In the genomic region with DNA sequence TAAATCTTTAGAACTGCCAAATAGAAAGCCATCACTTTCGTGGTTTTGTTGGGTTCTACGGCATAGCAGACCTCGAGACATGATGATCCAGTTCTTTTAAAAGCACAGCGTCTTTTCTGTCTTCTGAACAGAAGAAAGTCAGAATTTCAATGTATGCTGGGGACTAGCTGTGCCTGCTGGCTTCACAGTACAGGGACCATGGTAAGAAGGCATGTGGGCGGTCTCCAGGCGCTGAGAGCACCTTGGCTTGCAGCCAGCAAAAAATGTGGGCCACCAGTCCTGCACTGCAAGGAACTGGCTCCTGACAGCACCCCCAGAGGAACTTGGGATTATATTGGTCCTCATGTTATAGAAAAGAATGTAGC, we compare ENCODE assay signal across 12 mouse cellular contexts. TPM values are rescaled to one million over a fixed set of nuclear protein-coding genes. Genes with fewer than 3 reads are reported as not detected.
DNase-seq lines count a peak whose midpoint lies in the region; ATAC-seq lines count a peak whose summit lies in the region.
"Had no signal": no experiment of that assay in that cellular context is flagged by ENCODE, and none has a peak within 500 bp of the region (broad histone marks: within the 10 kb centered on the region; RNA-seq: fewer than 3 reads in every experiment).

No protein-coding gene starts in this region.

- no peak overlapping the region for H3K4me3 ChIP-seq in forebrain, embryonic 10.5 days
- no peak overlapping the region for H3K4me3 ChIP-seq in forebrain, embryonic 11.5 days (ENCODE audit: low read depth, low read length)
- no peak overlapping the region for H3K4me3 ChIP-seq in forebrain, embryonic 14.5 days (ENCODE audit: low read depth, low read length)

- no peak for DNase-seq in forebrain, embryonic 10.5 days (ENCODE audit: extremely low spot score, low spot score)
- no peak for DNase-seq in forebrain, embryonic 11.5 days (ENCODE audit: low spot score)
- DNase-seq in forebrain, embryonic 14.5 days (ENCODE audit: low spot score): peak; percentile 66
- DNase-seq in left cerebral cortex, postnatal 10 days (ENCODE audit: extremely low spot score in 1 of 2, low spot score in 2 of 2): peak; percentile 59 to 83
- peak; percentile 79 to 81 for DNase-seq in right cerebral cortex, adult 2 months (ENCODE audit: low spot score in 2 of 2)
- DNase-seq in ovary, postnatal 10 days (ENCODE audit: low spot score): no peak
- DNase-seq in urinary bladder, postnatal 36 days (ENCODE audit: low spot score in 2 of 2): no peak
- no peak for DNase-seq in yolk sac, embryonic 10.5 days (ENCODE audit: low spot score)
- DNase-seq: heart, adult 18-20 months had no signal

- intact Hi-C loops in left cerebral cortex, postnatal 10 days (cut with DNase I): no loop called here

- H3K36me3 ChIP-seq in forebrain, embryonic 10.5 days (replicated peaks): no peaks in the 10 kb centered on the region
- no peaks in the 10 kb centered on the region for H3K36me3 ChIP-seq in forebrain, embryonic 11.5 days (ENCODE audit: control insufficient read depth, insufficient read depth, low read length)
- no peaks in the 10 kb centered on the region for H3K36me3 ChIP-seq in forebrain, embryonic 14.5 days (ENCODE audit: control insufficient read depth, insufficient read depth, low read length)

- no peak overlapping the region for H3K9ac ChIP-seq in forebrain, embryonic 11.5 days (ENCODE audit: low read length)
- no peak overlapping the region for H3K9ac ChIP-seq in forebrain, embryonic 14.5 days (ENCODE audit: low read length)

- H3K9me3 ChIP-seq in forebrain, embryonic 10.5 days: no peaks in the 10 kb centered on the region
- H3K9me3 ChIP-seq in forebrain, embryonic 11.5 days (ENCODE audit: control insufficient read depth, low read length): no peaks in the 10 kb centered on the region
- no peaks in the 10 kb centered on the region for H3K9me3 ChIP-seq in forebrain, embryonic 14.5 days (replicated peaks; ENCODE audit: control insufficient read depth, low read length)

- H3K27me3 ChIP-seq in forebrain, embryonic 10.5 days (ENCODE audit: poor library complexity, severe bottlenecking): peaks cover 25% of the 10 kb centered on the region
- no peaks in the 10 kb centered on the region for H3K27me3 ChIP-seq in forebrain, embryonic 11.5 days (ENCODE audit: control insufficient read depth, insufficient read depth, low read length)
- no peaks in the 10 kb centered on the region for H3K27me3 ChIP-seq in forebrain, embryonic 14.5 days (replicated peaks; ENCODE audit: control insufficient read depth, insufficient read depth, low read length)

- peaks cover 60% of the 10 kb centered on the region for H3K4me1 ChIP-seq in forebrain, embryonic 10.5 days
- H3K4me1 ChIP-seq in forebrain, embryonic 11.5 days (replicated peaks; ENCODE audit: control insufficient read depth, insufficient read depth, low read length): peaks cover 17% of the 10 kb centered on the region; the same call in 1 of the 2 replicates
- H3K4me1 ChIP-seq in forebrain, embryonic 14.5 days (ENCODE audit: control insufficient read depth, insufficient read depth, low read length): peaks cover 61% of the 10 kb centered on the region

- H3K4me2 ChIP-seq in forebrain, embryonic 11.5 days (ENCODE audit: low read depth, low read length, severe bottlenecking): no peak overlapping the region
- no peak overlapping the region for H3K4me2 ChIP-seq in forebrain, embryonic 14.5 days (ENCODE audit: low read length)
- H3K4me2 ChIP-seq: liver, embryonic 11.5 days had no signal

- 92% methylated on average over 6 of the region's 6 CpGs for WGBS in forebrain, embryonic 10.5 days
- WGBS in forebrain, embryonic 11.5 days: 83% methylated on average over 6 of the region's 6 CpGs
- WGBS in forebrain, embryonic 14.5 days: 59% methylated on average over 6 of the region's 6 CpGs

- ATAC-seq in forebrain, embryonic 11.5 days (replicated peaks; ENCODE audit: low FRiP score): no peak
- ATAC-seq in forebrain, embryonic 14.5 days: peak; percentile 69
- ATAC-seq: inflammation-experienced regulatory T-cells, adult 6 months had no signal

- peak overlapping the region; percentile 4; the same call in 1 of the 2 replicates for H3K27ac ChIP-seq in forebrain, embryonic 10.5 days
- H3K27ac ChIP-seq in forebrain, embryonic 11.5 days (ENCODE audit: low read depth, low read length): no peak overlapping the region
- peak overlapping the region; percentile 92 for H3K27ac ChIP-seq in forebrain, embryonic 14.5 days (ENCODE audit: low read depth, low read length)

RNA-seq across cellular contexts. Expression of a gene that starts 3.1 kb away (rescaled TPM):
- 33.0 and 37.1 TPM in 2 replicates for polyA plus RNA-seq in forebrain, embryonic 10.5 days (2016; fragmentation: Nextera tagmentation; extraction: Ambion mirVana)
- 18.0 and 21.8 TPM in 2 replicates for polyA plus RNA-seq in forebrain, embryonic 11.5 days (2014; fragmentation: Nextera tagmentation; extraction: Ambion mirVana)
- polyA plus RNA-seq in forebrain, embryonic 14.5 days (2014; fragmentation: Nextera tagmentation; extraction: Ambion mirVana): 9.9 and 11.1 TPM in 2 replicates
- 10 to 100 TPM in 1 of 2 experiments, 1 to 10 TPM in 1; 10.0 to 10.9 TPM for total RNA-seq in left cerebral cortex, postnatal 10 days (2021)

RNA-seq across cellular contexts. Expression of a gene that starts 51.9 kb away (rescaled TPM):
- polyA plus RNA-seq in forebrain, embryonic 10.5 days (2016; fragmentation: Nextera tagmentation; extraction: Ambion mirVana): 0.36 and 0.90 TPM in 2 replicates
- 0.88 and 1.1 TPM in 2 replicates for polyA plus RNA-seq in forebrain, embryonic 11.5 days (2014; fragmentation: Nextera tagmentation; extraction: Ambion mirVana)
- 0.48 and 1.1 TPM in 2 replicates for polyA plus RNA-seq in forebrain, embryonic 14.5 days (2014; fragmentation: Nextera tagmentation; extraction: Ambion mirVana)
- total RNA-seq in left cerebral cortex, postnatal 10 days (2021): under 1 TPM; 0.43 to 0.47 TPM
- polyA plus RNA-seq: C2C12; inflammation-experienced regulatory T-cells, adult 6 months; liver, embryonic 11.5 days had no signal

Comparison
In these comparisons a context has a peak if more than half of its experiments do, and no peak if none do; other contexts are left out.
1. DNase-seq: peak in forebrain, embryonic 14.5 days (single experiment), left cerebral cortex, postnatal 10 days (2 of 2) and right cerebral cortex, adult 2 months (2 of 2); none in forebrain, embryonic 10.5 days (single experiment), forebrain, embryonic 11.5 days (single experiment), ovary, postnatal 10 days (single experiment), urinary bladder, postnatal 36 days (0 of 2) and yolk sac, embryonic 10.5 days (single experiment).